ENCODE assay signal across 8 mouse cellular contexts in genomic region chr6:99600168-99600793, GRCm38 (mm10).
DNase-seq lines count a peak whose midpoint lies in the region; ATAC-seq lines count a peak whose summit lies in the region.
"Had no signal": no experiment of that assay in that cellular context is flagged by ENCODE, and none has a peak within 500 bp of the region (broad histone marks: within the 10 kb centered on the region; RNA-seq: fewer than 3 reads in every experiment).

No protein-coding gene starts in this region.

- no peak overlapping the region for H3K27ac ChIP-seq in forebrain, embryonic 15.5 days (replicated peaks)
- no peak overlapping the region for H3K27ac ChIP-seq in intestine, embryonic 16.5 days (ENCODE audit: low read length)
- no peak overlapping the region for H3K27ac ChIP-seq in lung, embryonic 15.5 days
- H3K27ac ChIP-seq: limb, embryonic 12.5 days had no signal

- DNase-seq in A20 (ENCODE audit: low read depth, low spot score) = peak; percentile 65
- DNase-seq in cerebellum, adult 11-12 months = peak; percentile 17
- DNase-seq in right cerebral cortex, postnatal 10 days (ENCODE audit: low spot score in 2 of 2) = peak; percentile 77 to 78

- H3K4me3 ChIP-seq in forebrain, embryonic 15.5 days = no peak overlapping the region
- H3K4me3 ChIP-seq in intestine, embryonic 16.5 days (ENCODE audit: low read length) = 0 out of 2 replicates have a peak overlapping the region, but pooled peaks have one; percentile 12
- no peak overlapping the region for H3K4me3 ChIP-seq in lung, embryonic 15.5 days
- H3K4me3 ChIP-seq: limb, embryonic 12.5 days had no signal

- H3K27me3 ChIP-seq in forebrain, embryonic 15.5 days = no peaks in the 10 kb centered on the region
- H3K27me3 ChIP-seq in intestine, embryonic 16.5 days (replicated peaks; ENCODE audit: control insufficient read depth, insufficient read depth, low read length) = 0 out of 2 replicates have a peak, but pooled peaks cover 2% of the 10 kb centered on the region
- H3K27me3 ChIP-seq in lung, embryonic 15.5 days = no peaks in the 10 kb centered on the region

- ATAC-seq in CD4-positive, CD25-positive, alpha-beta regulatory T cell, adult 4 months = peak; percentile 61
- ATAC-seq in forebrain, embryonic 15.5 days (replicated peaks) = peak; percentile 76; the same call in 1 of the 2 replicates
- ATAC-seq in intestine, embryonic 16.5 days = peak; percentile 71
- no peak for ATAC-seq in lung, embryonic 15.5 days (ENCODE audit: borderline replicate concordance, extremely low read depth, low FRiP score, low TSS enrichment)

- 25% methylated on average over 10 of the region's 10 CpGs for WGBS in forebrain, embryonic 15.5 days
- 21% methylated on average over 10 of the region's 10 CpGs for WGBS in intestine, embryonic 16.5 days
- 17% methylated on average over 10 of the region's 10 CpGs for WGBS in lung, embryonic 15.5 days

- no peak overlapping the region for H3K9ac ChIP-seq in forebrain, embryonic 15.5 days (replicated peaks)
- H3K9ac ChIP-seq in intestine, embryonic 16.5 days (ENCODE audit: low read depth, low read length) = no peak overlapping the region
- no peak overlapping the region for H3K9ac ChIP-seq in lung, embryonic 15.5 days
- H3K9ac ChIP-seq: limb, embryonic 12.5 days had no signal

- H3K4me1 ChIP-seq in forebrain, embryonic 15.5 days = peaks cover 16% of the 10 kb centered on the region
- peaks cover 4% of the 10 kb centered on the region for H3K4me1 ChIP-seq in intestine, embryonic 16.5 days (ENCODE audit: control insufficient read depth, insufficient read depth, low read length)
- H3K4me1 ChIP-seq in lung, embryonic 15.5 days = peaks cover 29% of the 10 kb centered on the region

- H3K36me3 ChIP-seq in forebrain, embryonic 15.5 days = no peaks in the 10 kb centered on the region
- no peaks in the 10 kb centered on the region for H3K36me3 ChIP-seq in intestine, embryonic 16.5 days (ENCODE audit: control insufficient read depth, insufficient read depth, low read length)
- H3K36me3 ChIP-seq in lung, embryonic 15.5 days = no peaks in the 10 kb centered on the region
- H3K36me3 ChIP-seq: limb, embryonic 12.5 days had no signal

- H3K4me2 ChIP-seq in forebrain, embryonic 15.5 days (replicated peaks) = peak overlapping the region; percentile 31; the same call in 1 of the 2 replicates
- peak overlapping the region; percentile 43 for H3K4me2 ChIP-seq in intestine, embryonic 16.5 days (ENCODE audit: low read depth, low read length)
- H3K4me2 ChIP-seq in lung, embryonic 15.5 days = peak overlapping the region; percentile 29; the same call in 1 of the 2 replicates
- H3K4me2 ChIP-seq: limb, embryonic 12.5 days had no signal

- no peaks in the 10 kb centered on the region for H3K9me3 ChIP-seq in forebrain, embryonic 15.5 days
- no peaks in the 10 kb centered on the region for H3K9me3 ChIP-seq in intestine, embryonic 16.5 days (ENCODE audit: control insufficient read depth, low read length)
- H3K9me3 ChIP-seq in lung, embryonic 15.5 days = no peaks in the 10 kb centered on the region
- H3K9me3 ChIP-seq: limb, embryonic 12.5 days had no signal

Comparison
In these comparisons a context has a peak if more than half of its experiments do, and no peak if none do; other contexts are left out.
1. DNase-seq: peak in every context shown above with its lines; median percentile 78 in right cerebral cortex, postnatal 10 days; 65 in A20; 17 in cerebellum, adult 11-12 months.